Mouse (Mus musculus) liver, embryonic 11.5 days (tissue): Measurements from ENCODE around the gene Ly6g5b. TPM values are rescaled to one million over a fixed set of nuclear protein-coding genes. Genes with fewer than 3 reads are reported as not detected.

Experiments used
- ATAC-seq: fragments of 200-750 bp; cut with Nextera tagmentation; replicated peaks from 2 replicates; pipeline ENCODE4 v1.8.0; 2017; ENCODE audit warnings: moderate number of reproducible peaks, mild to moderate bottlenecking, moderate TSS enrichment, moderate library complexity; ENCODE audit not compliant: low FRiP score
- DNase-seq: peaks from one replicate; pipeline ENCODE4 v3.0.0-alpha.2; 2017; ENCODE audit warnings: low spot score
- H3K27ac ChIP-seq: fragments of 300-500 bp; sonication (generic); 2 replicates; pipeline ENCODE4 v1.5.1; 2014; ENCODE audit warnings: mild to moderate bottlenecking, low read depth, low read length, control low read depth
- H3K27me3 ChIP-seq: fragments of 300-500 bp; sonication (generic); replicated peaks from 2 replicates; pipeline ENCODE4 v1.6.1; 2014; ENCODE audit warnings: low read length, mixed read lengths; ENCODE audit not compliant: control insufficient read depth, insufficient read depth
- H3K36me3 ChIP-seq: fragments of 300-500 bp; sonication (generic); 2 replicates; pipeline ENCODE4 v1.6.1; 2014; ENCODE audit warnings: mild to moderate bottlenecking, low read length, moderate library complexity, mixed read lengths; ENCODE audit not compliant: control insufficient read depth, insufficient read depth
- H3K4me1 ChIP-seq: fragments of 300-500 bp; sonication (generic); replicated peaks from 2 replicates; pipeline ENCODE4 v1.6.1; 2014; ENCODE audit warnings: low read length, mixed read lengths; ENCODE audit not compliant: control insufficient read depth, insufficient read depth
- H3K4me2 ChIP-seq: fragments of 300-500 bp; sonication (generic); 2 replicates; pipeline ENCODE4 v1.6.1; 2014; ENCODE audit warnings: mild to moderate bottlenecking, control low read depth, moderate library complexity
- H3K4me3 ChIP-seq: fragments of 300-500 bp; sonication (generic); 2 replicates; pipeline ENCODE4 v1.5.1; 2014; ENCODE audit warnings: low read depth, low read length, control low read depth
- H3K9ac ChIP-seq: fragments of 300-500 bp; sonication (generic); 2 replicates; pipeline ENCODE4 v1.6.1; 2014; ENCODE audit warnings: low read depth, low read length, control low read depth
- H3K9me3 ChIP-seq: fragments of 300-500 bp; sonication (generic); 2 replicates; pipeline ENCODE4 v1.6.1; 2016; ENCODE audit warnings: low read length, inconsistent platforms, mixed read lengths; ENCODE audit not compliant: control insufficient read depth
- WGBS: fragments of 180-500 bp; shearing (Covaris S2); extraction: QIAGEN DNeasy Blood & Tissue Kit; methylation state at CpG from one replicate; pipeline ENCODE4 v1.1.7; 2014; 5-methylcytosine and 5-hydroxymethylcytosine counted together
- polyA plus RNA-seq: library from polyadenylated mRNA; unstranded; fragments of >200 nt; fragmentation: Nextera tagmentation; extraction: Ambion mirVana; gene quantifications from 2 replicates; pipeline ENCODE4 v1.2.1, GENCODE M21; 2014

Ly6g5b gene
- polyA plus RNA-seq, 1 experiment from 2014 or later, result 0.89 TPM

GRCm38 (mm10) chr17:35133517-35133916 lies 18.3 kb upstream of the Ly6g5b start:
- ATAC-seq (no peak), DNase-seq (no peak)
- Histone ChIP-seq H3K27me3 (no peaks in the 10 kb centered on the region), H3K4me2 (no peak overlapping the region), H3K36me3 (peaks cover 5% of the 10 kb centered on the region), H3K27ac (no peak overlapping the region), H3K9ac (0 out of 2 replicates have a peak overlapping the region, but pooled peaks have one; percentile 10), H3K4me1 (peaks cover 18% of the 10 kb centered on the region), H3K4me3 (no peak overlapping the region), H3K9me3 (no peaks in the 10 kb centered on the region)
- 92% methylated on average over 7 of the region's 7 CpGs for WGBS

DNA sequence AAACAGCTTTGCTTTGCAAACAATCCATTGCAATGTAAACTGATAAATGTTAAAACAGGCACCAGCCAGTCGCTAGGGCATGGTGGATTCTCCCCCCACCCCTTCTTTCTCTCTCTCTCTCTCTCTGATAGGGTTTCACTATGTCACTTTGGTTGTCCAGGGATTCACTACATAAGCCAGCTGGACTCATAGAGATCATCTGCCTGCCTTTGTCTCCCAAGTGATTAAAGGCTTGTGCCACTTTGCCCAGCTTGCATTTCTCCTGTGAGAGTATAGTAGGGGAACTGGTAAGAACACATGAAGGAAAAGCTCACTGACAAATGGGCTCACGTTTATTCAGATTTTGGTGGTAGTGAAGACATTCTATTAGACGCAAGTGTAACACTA lies 16.9 kb upstream of the Ly6g5b start:
- no peak overlapping the region for H3K4me2 ChIP-seq
- peaks cover 6% of the 10 kb centered on the region; the same call in 1 of the 2 replicates for H3K36me3 ChIP-seq
- H3K9me3 ChIP-seq, result no peaks in the 10 kb centered on the region
- DNase-seq, result no peak
- no peak overlapping the region for H3K9ac ChIP-seq
- H3K4me1 ChIP-seq, result peaks cover 17% of the 10 kb centered on the region
- H3K4me3 ChIP-seq, result no peak overlapping the region
- no peak for ATAC-seq
- H3K27me3 ChIP-seq, result no peaks in the 10 kb centered on the region
- H3K27ac ChIP-seq, result peak overlapping the region; percentile 61; the same call in 1 of the 2 replicates
- WGBS, result 73% methylated on average over 3 of the region's 3 CpGs

GRCm38 (mm10) chr17:35131500-35132173 lies 16.4 kb upstream of the Ly6g5b start, which contains the start of gene Apom:
Gene Apom, minus strand, starts transcription at chr17:35132050.
- 74% methylated on average over 15 of the region's 15 CpGs for WGBS
- no peak for DNase-seq
- ATAC-seq, result no peak
- peaks cover 13% of the 10 kb centered on the region for H3K4me1 ChIP-seq
- H3K36me3 ChIP-seq, result peaks cover 6% of the 10 kb centered on the region; the same call in 1 of the 2 replicates
- H3K4me2 ChIP-seq, result peak within 1 kb of the TSS; percentile 62
- H3K4me3 ChIP-seq, result peak within 1 kb of the TSS; percentile 47
- H3K9ac ChIP-seq, result peak within 1 kb of the TSS; percentile 7; the same call in 1 of the 2 replicates
- H3K9me3 ChIP-seq, result no peaks in the 10 kb centered on the region
- H3K27ac ChIP-seq, result peak within 1 kb of the TSS; percentile 61
- no peaks in the 10 kb centered on the region for H3K27me3 ChIP-seq

GRCm38 (mm10) chr17:35131038-35131437 lies 15.8 kb upstream of the Ly6g5b start:
- no peaks in the 10 kb centered on the region for H3K27me3 ChIP-seq
- H3K9me3 ChIP-seq, result no peaks in the 10 kb centered on the region
- WGBS, result 80% methylated on average over 8 of the region's 8 CpGs
- no peak for ATAC-seq
- peak overlapping the region; percentile 62 for H3K4me2 ChIP-seq
- H3K9ac ChIP-seq, result peak overlapping the region; percentile 7; the same call in 1 of the 2 replicates
- H3K27ac ChIP-seq, result peak overlapping the region; percentile 14
- H3K36me3 ChIP-seq, result peaks cover 6% of the 10 kb centered on the region; the same call in 1 of the 2 replicates
- peaks cover 10% of the 10 kb centered on the region for H3K4me1 ChIP-seq
- no peak for DNase-seq
- peak overlapping the region; percentile 47 for H3K4me3 ChIP-seq

DNA sequence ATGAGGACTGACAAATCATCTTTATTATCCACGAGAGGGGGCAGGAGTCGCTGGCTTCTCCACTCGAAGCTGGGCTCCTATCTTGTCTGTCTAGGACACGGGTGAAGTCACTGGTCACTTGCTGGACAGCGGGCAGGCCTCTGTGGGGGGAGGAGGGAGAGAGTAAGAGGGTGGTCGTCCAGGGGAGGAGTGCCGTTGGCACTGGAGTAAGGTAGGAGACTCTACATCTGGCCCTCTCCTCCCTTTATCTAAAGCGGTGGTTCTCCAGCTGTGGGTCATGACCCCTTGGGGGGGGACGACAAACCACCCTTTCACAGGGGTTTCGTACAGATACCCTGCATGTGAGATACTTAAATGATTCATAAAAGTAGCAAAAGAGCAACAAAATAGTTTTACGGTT lies 13.8 kb upstream of the Ly6g5b start:
- Histone ChIP-seq H3K4me1 (peaks cover 18% of the 10 kb centered on the region), H3K9me3 (no peaks in the 10 kb centered on the region), H3K4me2 (peak overlapping the region; percentile 27), H3K4me3 (no peak overlapping the region), H3K36me3 (peaks cover 6% of the 10 kb centered on the region; the same call in 1 of the 2 replicates), H3K9ac (no peak overlapping the region), H3K27me3 (no peaks in the 10 kb centered on the region), H3K27ac (no peak overlapping the region)
- ATAC-seq (no peak), DNase-seq (no peak)
- 70% methylated on average over 11 of the region's 11 CpGs for WGBS

DNA sequence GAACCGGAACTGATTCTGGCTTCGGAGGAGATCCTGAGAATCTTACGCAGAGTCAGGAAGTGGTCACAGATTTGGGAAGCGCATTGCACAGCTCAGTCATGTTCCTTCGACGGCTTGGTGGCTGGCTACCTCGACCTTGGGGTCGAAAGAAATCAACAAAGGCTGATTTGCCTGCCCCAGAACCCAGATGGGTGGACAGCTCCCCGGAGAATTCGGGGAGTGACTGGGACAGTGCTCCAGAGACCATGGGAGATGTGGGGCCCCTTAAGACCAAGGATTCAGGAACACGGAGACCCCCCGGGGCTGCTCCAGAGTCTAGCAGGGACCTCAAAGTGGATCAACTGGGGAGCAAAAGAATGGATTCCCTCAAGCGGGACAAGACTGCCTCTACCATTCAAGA lies 11.8 kb upstream of the Ly6g5b start:
- H3K4me1 ChIP-seq, result peaks cover 20% of the 10 kb centered on the region
- no peak for DNase-seq

GRCm38 (mm10) chr17:35126206-35126611 lies 11.0 kb upstream of the Ly6g5b start, which contains the start of gene D17H6S53E:
Gene D17H6S53E, plus strand, starts transcription at chr17:35126373.
- DNase-seq (peak; percentile 79), ATAC-seq (peak; percentile 79)
- Histone ChIP-seq H3K4me1 (peaks cover 20% of the 10 kb centered on the region), H3K27ac (peak within 1 kb of the TSS; percentile 77), H3K4me3 (peak within 1 kb of the TSS; percentile 63), H3K27me3 (no peaks in the 10 kb centered on the region), H3K36me3 (peaks cover 6% of the 10 kb centered on the region; the same call in 1 of the 2 replicates), H3K9ac (peak within 1 kb of the TSS; percentile 79), H3K4me2 (peak within 1 kb of the TSS; percentile 85), H3K9me3 (no peaks in the 10 kb centered on the region)
- under 1% methylated on average over 36 of the region's 36 CpGs for WGBS

More for the DNA sequence above, 11.8 kb upstream of the Ly6g5b start:
- ATAC-seq, result no peak
- no peaks in the 10 kb centered on the region for H3K9me3 ChIP-seq
- H3K27ac ChIP-seq, result peak overlapping the region; percentile 77; the same call in 1 of the 2 replicates
- WGBS, result 50% methylated on average over 13 of the region's 13 CpGs
- H3K27me3 ChIP-seq, result no peaks in the 10 kb centered on the region
- peaks cover 6% of the 10 kb centered on the region; the same call in 1 of the 2 replicates for H3K36me3 ChIP-seq
- H3K4me3 ChIP-seq, result peak overlapping the region; percentile 63
- H3K9ac ChIP-seq, result peak overlapping the region; percentile 79
- H3K4me2 ChIP-seq, result peak overlapping the region; percentile 85

DNA sequence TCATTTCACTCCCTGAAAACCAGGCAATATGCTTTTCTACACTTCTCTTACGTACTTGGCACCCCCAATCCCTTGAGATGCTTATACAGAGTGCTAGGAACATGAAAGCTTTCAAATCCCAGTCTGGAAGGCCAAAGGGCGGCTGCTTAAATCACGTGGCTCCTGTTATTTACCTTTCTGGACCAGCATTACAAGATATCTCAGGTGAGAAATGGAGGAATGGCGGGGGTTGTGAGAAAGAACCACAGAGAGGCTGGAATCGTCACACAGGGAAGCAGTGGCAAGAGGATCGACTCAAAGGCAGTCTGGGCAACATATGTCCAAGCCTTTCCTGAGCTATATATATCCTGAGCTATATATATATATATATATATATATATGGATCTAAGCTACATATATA lies 10.3 kb upstream of the Ly6g5b start:
- no peaks in the 10 kb centered on the region for H3K9me3 ChIP-seq
- H3K4me2 ChIP-seq, result peak overlapping the region; percentile 85
- 30% methylated on average over 6 of the region's 6 CpGs for WGBS
- H3K27me3 ChIP-seq, result no peaks in the 10 kb centered on the region
- DNase-seq (no peak), ATAC-seq (no peak)
- H3K27ac ChIP-seq, result peak overlapping the region; percentile 77
- peak overlapping the region; percentile 79 for H3K9ac ChIP-seq
- H3K4me3 ChIP-seq, result peak overlapping the region; percentile 63
- H3K4me1 ChIP-seq, result peaks cover 20% of the 10 kb centered on the region
- H3K36me3 ChIP-seq, result 0 out of 2 replicates have a peak, but pooled peaks cover 6% of the 10 kb centered on the region
